Mouse (Mus musculus): ENCODE measurements around the gene Rnf220. TPM values are rescaled to one million over a fixed set of nuclear protein-coding genes. Genes with fewer than 3 reads are reported as not detected.

Rnf220 gene
- polyA plus RNA-seq, 1 experiment from 2014 or later = 34.1 TPM

GRCm38 (mm10) chr4:117392391-117392790 is 104.5 kb downstream of the Rnf220 start:
- H3K4me1 ChIP-seq (replicated peaks) = peaks cover 17% of the 10 kb centered on the region
- H3K4me3 ChIP-seq = no peak overlapping the region
- H3K9ac ChIP-seq = no peak overlapping the region
- H3K9me3 ChIP-seq (replicated peaks) = no peaks in the 10 kb centered on the region
- H3K27me3 ChIP-seq = peaks cover 8% of the 10 kb centered on the region; the same call in 1 of the 2 replicates
- no peak overlapping the region for H3K27ac ChIP-seq
- ATAC-seq (replicated peaks; ENCODE audit: insufficient number of reproducible peaks, insufficient read depth, low FRiP score, low read depth) = no peak
- H3K4me2 ChIP-seq = peak overlapping the region; percentile 46; the same call in 1 of the 2 replicates
- WGBS = 50% methylated on average over 2 of the region's 2 CpGs
- no peaks in the 10 kb centered on the region for H3K36me3 ChIP-seq

- Histone ChIP-seq H3K4me1 (replicated peaks) (peaks cover 17% of the 10 kb centered on the region), H3K9me3 (replicated peaks) (no peaks in the 10 kb centered on the region), H3K4me2 (peak overlapping the region; percentile 46), H3K36me3 (no peaks in the 10 kb centered on the region), H3K4me3 (peak overlapping the region; percentile 30), H3K27ac (no peak overlapping the region), H3K9ac (no peak overlapping the region), H3K27me3 (peaks cover 8% of the 10 kb centered on the region; the same call in 1 of the 2 replicates)
- 7% methylated on average over 9 of the region's 9 CpGs for WGBS
- no peak for ATAC-seq (replicated peaks; ENCODE audit: insufficient number of reproducible peaks, insufficient read depth, low FRiP score, low read depth)
Observed at GRCm38 (mm10) chr4:117391966-117392365, 104.9 kb downstream of the Rnf220 start.

- Histone ChIP-seq H3K4me3 (peak overlapping the region; percentile 30), H3K36me3 (no peaks in the 10 kb centered on the region), H3K4me2 (peak overlapping the region; percentile 46), H3K27ac (no peak overlapping the region), H3K4me1 (replicated peaks) (peaks cover 17% of the 10 kb centered on the region), H3K9ac (no peak overlapping the region), H3K9me3 (replicated peaks) (no peaks in the 10 kb centered on the region), H3K27me3 (peaks cover 8% of the 10 kb centered on the region; the same call in 1 of the 2 replicates)
- WGBS = 33% methylated on average over 22 of the region's 22 CpGs
- 0 out of 2 replicates have a peak, but pooled peaks have one; percentile 22 for ATAC-seq (replicated peaks; ENCODE audit: insufficient number of reproducible peaks, insufficient read depth, low FRiP score, low read depth)
Observed at GRCm38 (mm10) chr4:117390850-117391795, 105.7 kb downstream of the Rnf220 start.

- 68% methylated on average over 14 of the region's 14 CpGs for WGBS
- H3K36me3 ChIP-seq = no peaks in the 10 kb centered on the region
- H3K4me2 ChIP-seq = no peak overlapping the region
- no peak overlapping the region for H3K9ac ChIP-seq
- peaks cover 17% of the 10 kb centered on the region for H3K4me1 ChIP-seq (replicated peaks)
- no peak overlapping the region for H3K4me3 ChIP-seq
- no peak overlapping the region for H3K27ac ChIP-seq
- ATAC-seq (replicated peaks; ENCODE audit: insufficient number of reproducible peaks, insufficient read depth, low FRiP score, low read depth) = no peak
- peaks cover 8% of the 10 kb centered on the region; the same call in 1 of the 2 replicates for H3K27me3 ChIP-seq
- no peaks in the 10 kb centered on the region for H3K9me3 ChIP-seq (replicated peaks)
Observed at GRCm38 (mm10) chr4:117389264-117390054, 107.4 kb downstream of the Rnf220 start.

GRCm38 (mm10) chr4:117385247-117385646 is 111.6 kb downstream of the Rnf220 start:
- Histone ChIP-seq H3K36me3 (no peaks in the 10 kb centered on the region), H3K9me3 (replicated peaks) (no peaks in the 10 kb centered on the region), H3K9ac (no peak overlapping the region), H3K27ac (no peak overlapping the region), H3K4me1 (replicated peaks) (no peaks in the 10 kb centered on the region), H3K4me3 (no peak overlapping the region), H3K27me3 (peaks cover 8% of the 10 kb centered on the region; the same call in 1 of the 2 replicates), H3K4me2 (no peak overlapping the region)
- WGBS = 89% methylated on average over 1 of the region's 1 CpGs
- ATAC-seq (replicated peaks; ENCODE audit: insufficient number of reproducible peaks, insufficient read depth, low FRiP score, low read depth) = no peak

- H3K4me1 ChIP-seq (replicated peaks) = no peaks in the 10 kb centered on the region
- H3K9me3 ChIP-seq (replicated peaks) = no peaks in the 10 kb centered on the region
- H3K27ac ChIP-seq = no peak overlapping the region
- ATAC-seq (replicated peaks; ENCODE audit: insufficient number of reproducible peaks, insufficient read depth, low FRiP score, low read depth) = no peak
- no peak overlapping the region for H3K9ac ChIP-seq
- H3K27me3 ChIP-seq = peaks cover 8% of the 10 kb centered on the region; the same call in 1 of the 2 replicates
- no peak overlapping the region for H3K4me3 ChIP-seq
- H3K36me3 ChIP-seq = no peaks in the 10 kb centered on the region
- no peak overlapping the region for H3K4me2 ChIP-seq
- WGBS = 69% methylated on average over 8 of the region's 8 CpGs
Observed at GRCm38 (mm10) chr4:117381846-117382245, 115.0 kb downstream of the Rnf220 start.

- Histone ChIP-seq H3K4me3 (no peak overlapping the region), H3K9me3 (replicated peaks) (no peaks in the 10 kb centered on the region), H3K27ac (no peak overlapping the region), H3K4me1 (replicated peaks) (no peaks in the 10 kb centered on the region), H3K36me3 (no peaks in the 10 kb centered on the region), H3K4me2 (no peak overlapping the region), H3K27me3 (peaks cover 8% of the 10 kb centered on the region; the same call in 1 of the 2 replicates), H3K9ac (no peak overlapping the region)
- WGBS = 84% methylated on average over 5 of the region's 5 CpGs
- no peak for ATAC-seq (replicated peaks; ENCODE audit: insufficient number of reproducible peaks, insufficient read depth, low FRiP score, low read depth)
Observed at GRCm38 (mm10) chr4:117380558-117380935, 116.3 kb downstream of the Rnf220 start.

GRCm38 (mm10) chr4:117379803-117380557 is 116.9 kb downstream of the Rnf220 start:
- H3K27me3 ChIP-seq = peaks cover 8% of the 10 kb centered on the region; the same call in 1 of the 2 replicates
- 63% methylated on average over 14 of the region's 14 CpGs for WGBS
- no peak overlapping the region for H3K9ac ChIP-seq
- no peak overlapping the region for H3K4me3 ChIP-seq
- H3K27ac ChIP-seq = no peak overlapping the region
- no peak for ATAC-seq (replicated peaks; ENCODE audit: insufficient number of reproducible peaks, insufficient read depth, low FRiP score, low read depth)
- H3K4me2 ChIP-seq = no peak overlapping the region
- H3K4me1 ChIP-seq (replicated peaks) = no peaks in the 10 kb centered on the region
- no peaks in the 10 kb centered on the region for H3K36me3 ChIP-seq
- no peaks in the 10 kb centered on the region for H3K9me3 ChIP-seq (replicated peaks)

GRCm38 (mm10) chr4:117374078-117374540 is 122.7 kb downstream of the Rnf220 start:
- no peak overlapping the region for H3K27ac ChIP-seq
- peak overlapping the region; percentile 20; the same call in 1 of the 2 replicates for H3K4me2 ChIP-seq
- H3K9me3 ChIP-seq (replicated peaks) = no peaks in the 10 kb centered on the region
- no peak overlapping the region for H3K9ac ChIP-seq
- peaks cover 6% of the 10 kb centered on the region; the same call in 1 of the 2 replicates for H3K27me3 ChIP-seq
- H3K36me3 ChIP-seq = no peaks in the 10 kb centered on the region
- H3K4me3 ChIP-seq = no peak overlapping the region
- 31% methylated on average over 10 of the region's 10 CpGs for WGBS
- peaks cover 9% of the 10 kb centered on the region for H3K4me1 ChIP-seq (replicated peaks)
- no peak for ATAC-seq (replicated peaks; ENCODE audit: insufficient number of reproducible peaks, insufficient read depth, low FRiP score, low read depth)

- ATAC-seq (replicated peaks; ENCODE audit: insufficient number of reproducible peaks, insufficient read depth, low FRiP score, low read depth) = no peak
- Histone ChIP-seq H3K4me1 (replicated peaks) (peaks cover 9% of the 10 kb centered on the region), H3K9ac (no peak overlapping the region), H3K4me2 (peak overlapping the region; percentile 20; the same call in 1 of the 2 replicates), H3K36me3 (no peaks in the 10 kb centered on the region), H3K27me3 (peaks cover 6% of the 10 kb centered on the region; the same call in 1 of the 2 replicates), H3K27ac (no peak overlapping the region), H3K9me3 (replicated peaks) (no peaks in the 10 kb centered on the region), H3K4me3 (no peak overlapping the region)
- 25% methylated on average over 12 of the region's 16 CpGs for WGBS
Observed at GRCm38 (mm10) chr4:117373324-117374077, 123.4 kb downstream of the Rnf220 start.

Data from heart, embryonic 15.5 days (tissue).